Mouse (Mus musculus) testis, adult 2 months (tissue): ENCODE measurements around the gene Btbd18.

Source experiments
- CTCF ChIP-seq: fragments of 200-500 bp; IDR thresholded peaks from 2 replicates; pipeline ENCODE4 v1.5.1; 2012; ENCODE audit warnings: low read depth, mild to moderate bottlenecking, inconsistent platforms, low read length, moderate library complexity; ENCODE audit not compliant: control insufficient read depth, insufficient read depth, insufficient replicate concordance
- POLR2A ChIP-seq: fragments of 200-500 bp; IDR thresholded peaks from 2 replicates; pipeline ENCODE4 v1.6.1; 2012; ENCODE audit warnings: low read depth, mild to moderate bottlenecking, inconsistent platforms, low read length, moderate library complexity; ENCODE audit not compliant: control insufficient read depth

GRCm38 (mm10) chr2:84623428-84624119, 35.3 kb upstream of the Btbd18 start:
- no peak for TF ChIP-seq CTCF
- TF ChIP-seq POLR2A: no peak
